Mouse (Mus musculus): ENCODE data around the gene Pax6. TPM values are rescaled to one million over a fixed set of nuclear protein-coding genes. Genes with fewer than 3 reads are reported as not detected.

Pax6 gene
- polyA plus RNA-seq, 1 experiment from 2014 or later, result 42.3 TPM

DNA sequence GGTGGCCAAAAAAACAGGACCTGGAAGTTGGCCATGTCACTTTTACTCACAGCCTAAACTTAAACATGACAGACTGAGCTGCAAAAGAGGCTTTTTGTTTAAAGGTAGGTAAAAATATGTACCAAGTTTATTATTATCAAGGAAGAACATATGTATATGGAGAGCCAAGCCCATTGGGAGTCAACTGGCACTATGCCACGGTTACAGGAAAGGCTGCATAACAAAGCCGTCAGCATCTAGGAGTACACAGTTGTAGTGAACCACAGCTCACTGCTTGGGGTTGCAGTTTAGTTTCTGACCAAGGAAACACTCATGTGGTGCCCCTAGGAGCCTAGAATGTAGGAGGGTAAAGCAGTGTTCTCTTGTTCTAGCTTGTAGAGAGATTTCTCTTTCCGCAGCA is 40.4 kb downstream of the Pax6 start:
- WGBS, result 63% methylated on average over 3 of the region's 3 CpGs
- H3K36me3 ChIP-seq, result no peaks in the 10 kb centered on the region
- no peak overlapping the region for H3K27ac ChIP-seq (replicated peaks)
- no peak overlapping the region for H3K4me3 ChIP-seq
- no peak overlapping the region for H3K4me2 ChIP-seq
- ATAC-seq (ENCODE audit: low FRiP score, low read depth), result no peak
- no peaks in the 10 kb centered on the region for H3K9me3 ChIP-seq
- H3K4me1 ChIP-seq (replicated peaks), result no peaks in the 10 kb centered on the region
- H3K9ac ChIP-seq, result no peak overlapping the region
- H3K27me3 ChIP-seq, result no peaks in the 10 kb centered on the region

GRCm38 (mm10) chr2:105710511-105710910 is 41.8 kb downstream of the Pax6 start:
- H3K36me3 ChIP-seq, result no peaks in the 10 kb centered on the region
- WGBS, result 32% methylated on average over 3 of the region's 3 CpGs
- H3K9me3 ChIP-seq, result no peaks in the 10 kb centered on the region
- no peak overlapping the region for H3K9ac ChIP-seq
- no peaks in the 10 kb centered on the region for H3K27me3 ChIP-seq
- H3K4me1 ChIP-seq (replicated peaks), result no peaks in the 10 kb centered on the region
- no peak overlapping the region for H3K4me2 ChIP-seq
- no peak overlapping the region for H3K4me3 ChIP-seq
- ATAC-seq (ENCODE audit: low FRiP score, low read depth), result no peak
- no peak overlapping the region for H3K27ac ChIP-seq (replicated peaks)

DNA sequence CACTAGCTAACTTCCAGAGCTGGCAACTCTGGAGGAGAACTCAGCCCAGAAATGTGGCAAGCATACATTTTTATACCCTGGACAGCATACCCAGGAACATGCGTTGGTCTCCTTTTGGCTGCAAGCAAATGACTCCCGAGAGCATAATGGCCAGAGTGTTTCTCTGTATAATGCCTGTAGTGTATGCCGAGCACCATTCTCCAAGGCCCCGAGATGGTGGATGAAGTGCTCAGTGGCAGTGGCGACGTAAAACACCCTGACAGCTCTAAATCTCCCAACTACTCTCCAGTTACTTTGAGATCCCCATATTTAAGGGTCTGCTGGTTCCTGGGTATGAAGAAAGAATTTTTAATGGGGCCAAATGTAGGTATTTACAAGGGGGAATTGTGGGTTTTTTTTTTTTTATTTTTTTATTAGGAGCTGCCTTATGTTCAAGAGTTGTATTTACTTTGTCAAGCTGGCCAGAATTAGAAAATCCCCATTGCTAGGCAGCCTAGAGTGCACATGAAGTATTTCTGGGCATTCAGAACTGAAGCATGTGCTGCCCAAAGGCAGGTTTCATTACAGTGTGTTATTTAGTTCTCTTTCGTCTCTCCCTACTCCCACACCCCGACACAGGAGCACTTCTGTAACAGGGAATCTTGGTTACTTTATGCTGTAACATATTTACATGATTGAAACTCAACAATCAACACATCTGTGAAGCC is 46.9 kb downstream of the Pax6 start:
- no peak overlapping the region for H3K4me2 ChIP-seq
- no peaks in the 10 kb centered on the region for H3K27me3 ChIP-seq
- H3K9ac ChIP-seq, result no peak overlapping the region
- peaks cover 13% of the 10 kb centered on the region; the same call in 1 of the 2 replicates for H3K4me1 ChIP-seq (replicated peaks)
- H3K27ac ChIP-seq (replicated peaks), result peak overlapping the region; percentile 48
- ATAC-seq (ENCODE audit: low FRiP score, low read depth), result peak; percentile 78; the same call in 1 of the 2 replicates
- no peaks in the 10 kb centered on the region for H3K9me3 ChIP-seq
- WGBS, result 53% methylated on average over 8 of the region's 8 CpGs
- H3K4me3 ChIP-seq, result no peak overlapping the region
- no peaks in the 10 kb centered on the region for H3K36me3 ChIP-seq

DNA sequence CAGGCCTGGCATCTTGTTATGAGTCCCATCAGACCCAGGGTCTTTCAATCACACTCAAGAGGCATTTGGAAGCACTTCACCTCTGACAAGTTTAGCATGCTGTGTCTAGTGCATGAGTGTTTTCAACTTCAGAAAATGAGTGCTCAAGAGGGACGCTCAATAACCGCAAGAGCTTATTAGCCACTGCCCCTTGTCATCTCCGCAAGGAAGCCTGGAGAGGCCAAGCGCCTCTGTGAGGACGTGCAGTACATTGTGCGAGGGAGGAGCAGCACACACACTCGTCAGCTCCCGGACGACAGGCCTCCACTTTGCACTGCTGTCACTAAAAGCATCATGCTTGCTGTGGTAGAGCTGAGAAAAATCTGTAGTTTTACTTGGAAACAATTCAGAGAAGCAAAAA is 58.0 kb downstream of the Pax6 start:
- WGBS, result 64% methylated on average over 9 of the region's 9 CpGs
- H3K9ac ChIP-seq, result no peak overlapping the region
- no peak for ATAC-seq (ENCODE audit: low FRiP score, low read depth)
- H3K27ac ChIP-seq (replicated peaks), result no peak overlapping the region
- H3K36me3 ChIP-seq, result no peaks in the 10 kb centered on the region
- no peaks in the 10 kb centered on the region for H3K9me3 ChIP-seq
- H3K27me3 ChIP-seq, result no peaks in the 10 kb centered on the region
- H3K4me3 ChIP-seq, result no peak overlapping the region
- H3K4me1 ChIP-seq (replicated peaks), result no peaks in the 10 kb centered on the region
- no peak overlapping the region for H3K4me2 ChIP-seq

GRCm38 (mm10) chr2:105730704-105731103 is 62.0 kb downstream of the Pax6 start:
- Histone ChIP-seq H3K4me2 (no peak overlapping the region), H3K27me3 (no peaks in the 10 kb centered on the region), H3K36me3 (no peaks in the 10 kb centered on the region), H3K4me3 (no peak overlapping the region), H3K9me3 (no peaks in the 10 kb centered on the region), H3K4me1 (replicated peaks) (no peaks in the 10 kb centered on the region), H3K9ac (no peak overlapping the region), H3K27ac (replicated peaks) (no peak overlapping the region)
- no peak for ATAC-seq (ENCODE audit: low FRiP score, low read depth)
- 92% methylated on average over 3 of the region's 3 CpGs for WGBS

DNA sequence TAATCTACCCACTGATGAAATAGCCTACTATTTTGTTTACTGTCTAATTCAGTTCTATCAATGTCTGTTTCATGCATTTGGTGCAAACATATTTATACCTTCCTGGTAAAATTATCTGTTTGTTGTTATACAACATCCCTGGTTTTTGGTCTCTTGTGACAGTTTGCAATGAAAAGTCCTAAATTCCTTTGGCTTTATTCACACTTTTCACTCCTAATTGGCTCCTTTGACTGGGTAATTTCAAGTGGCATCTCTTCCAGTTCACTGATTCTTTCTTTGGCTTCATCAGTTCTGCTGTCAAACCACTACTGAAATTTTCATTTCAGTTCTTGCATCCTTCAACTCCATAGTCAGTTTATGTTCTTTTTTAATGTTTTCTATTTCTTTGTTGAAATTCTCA is 67.5 kb downstream of the Pax6 start:
- Histone ChIP-seq H3K4me1 (replicated peaks) (no peaks in the 10 kb centered on the region), H3K4me2 (no peak overlapping the region), H3K36me3 (no peaks in the 10 kb centered on the region), H3K4me3 (no peak overlapping the region), H3K27ac (replicated peaks) (no peak overlapping the region), H3K9me3 (no peaks in the 10 kb centered on the region), H3K27me3 (no peaks in the 10 kb centered on the region), H3K9ac (no peak overlapping the region)
- no peak for ATAC-seq (ENCODE audit: low FRiP score, low read depth)

DNA sequence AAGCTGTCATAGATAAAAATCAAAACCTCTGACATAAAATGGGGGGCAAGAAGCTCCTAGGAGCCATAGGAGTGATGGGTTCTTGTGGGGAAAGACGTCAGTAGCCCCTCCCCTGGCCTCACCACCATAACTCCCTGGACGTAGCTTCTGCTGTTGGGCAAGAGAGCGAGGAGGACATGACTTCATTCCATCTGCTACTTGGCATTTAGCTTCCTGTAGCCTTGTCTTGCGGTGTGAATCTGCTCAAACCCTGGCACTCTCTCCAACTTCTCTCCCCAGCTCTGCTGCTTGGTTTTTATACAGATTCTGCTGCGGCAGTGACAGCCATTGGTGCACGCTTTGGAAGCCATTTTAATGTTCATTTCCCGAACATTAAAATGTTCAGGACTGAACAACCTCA is 78.2 kb downstream of the Pax6 start:
- Histone ChIP-seq H3K27me3 (no peaks in the 10 kb centered on the region), H3K4me2 (no peak overlapping the region), H3K4me3 (no peak overlapping the region), H3K4me1 (replicated peaks) (no peaks in the 10 kb centered on the region), H3K36me3 (0 out of 2 replicates have a peak, but pooled peaks cover 2% of the 10 kb centered on the region), H3K9ac (no peak overlapping the region), H3K9me3 (no peaks in the 10 kb centered on the region), H3K27ac (replicated peaks) (no peak overlapping the region)
- WGBS, result 87% methylated on average over 7 of the region's 7 CpGs
- ATAC-seq (ENCODE audit: low FRiP score, low read depth), result no peak

Other genes starting within 250 kb of the Pax6 start
- 36.4 and 39.3 TPM in 2 replicates for gene Elp4, start 235.7 kb downstream of the Pax6 start, polyA plus RNA-seq (2015; fragmentation: Nextera tagmentation; extraction: Ambion mirVana)
- 104 and 105 TPM in 2 replicates for gene Immp1l, start 235.7 kb downstream of the Pax6 start, polyA plus RNA-seq (2015; fragmentation: Nextera tagmentation; extraction: Ambion mirVana)

All from hindbrain, embryonic 15.5 days (tissue).